Mouse (Mus musculus) embryonic fibroblast, embryonic 13.5 days (primary cell): ENCODE measurements at regions not wholly inside any gene's neighbourhood (a gene's known extent, or its start where the extent isn't known, plus 50 kb on each side); places are given as distances from the start of the nearest gene placed in this dataset.

Experiments used
- H3K27ac ChIP-seq: 2 replicates; pipeline ENCODE4 v1.5.1; 2012; ENCODE audit warnings: low read length, control low read depth, inconsistent platforms; ENCODE audit not compliant: insufficient read depth
- H3K4me1 ChIP-seq: 2 replicates; pipeline ENCODE4 v1.6.1; 2011; ENCODE audit warnings: low read length; ENCODE audit not compliant: control insufficient read depth, insufficient read depth
- H3K4me3 ChIP-seq: 2 replicates; pipeline ENCODE4 v1.5.1; 2011; ENCODE audit warnings: mild to moderate bottlenecking, control low read depth, low read length; ENCODE audit not compliant: insufficient read depth
- CTCF ChIP-seq: IDR thresholded peaks from 2 replicates; pipeline ENCODE4 v1.5.1; 2011; ENCODE audit warnings: mild to moderate bottlenecking, control low read depth, low read length, moderate library complexity, borderline replicate concordance; ENCODE audit not compliant: insufficient read depth
- POLR2A ChIP-seq: IDR thresholded peaks from 2 replicates; pipeline ENCODE4 v1.6.1; 2011; ENCODE audit warnings: low read depth, mild to moderate bottlenecking, control low read depth, low read length, moderate library complexity

DNA sequence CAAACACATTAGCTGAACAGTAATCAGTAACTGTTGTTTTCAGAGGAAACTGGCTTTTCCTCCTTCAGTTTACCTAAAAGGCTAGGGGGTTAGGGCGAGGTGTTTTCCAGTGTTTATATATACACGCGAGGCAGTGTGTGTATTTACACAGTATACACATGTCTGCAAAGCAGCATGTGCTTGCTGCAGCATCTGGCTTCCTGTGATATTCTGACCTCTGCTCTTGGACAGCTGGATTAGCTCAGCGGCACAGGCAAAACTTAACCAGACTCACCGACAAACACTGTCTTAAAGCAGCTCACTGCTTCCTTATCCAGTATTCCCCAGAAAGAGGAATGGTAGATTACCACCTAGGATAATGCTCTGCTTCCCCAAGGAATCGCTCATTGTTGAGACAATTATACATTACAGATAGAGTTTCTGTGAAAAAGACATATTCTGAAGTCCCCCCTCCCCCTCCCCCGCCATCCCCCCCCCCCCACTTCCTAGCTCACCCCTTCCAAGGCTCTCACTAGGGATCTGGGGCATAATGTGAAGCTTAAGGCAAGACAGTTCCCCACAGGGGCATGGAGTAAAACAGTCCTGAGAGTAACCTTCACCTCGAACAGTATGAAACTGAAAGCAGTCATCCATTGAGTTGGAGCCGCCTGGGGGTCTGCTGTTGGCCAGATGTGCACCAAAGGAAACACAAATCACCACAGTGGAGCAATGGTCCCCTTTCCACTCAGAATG lies 1233.3 kb downstream of the Slc22a22 start:
- Histone ChIP-seq H3K4me1 (no peaks in the 10 kb centered on the region), H3K4me3 (no peak overlapping the region), H3K27ac (no peak overlapping the region)
- TF ChIP-seq CTCF, result no peak
- TF ChIP-seq POLR2A, result no peak

DNA sequence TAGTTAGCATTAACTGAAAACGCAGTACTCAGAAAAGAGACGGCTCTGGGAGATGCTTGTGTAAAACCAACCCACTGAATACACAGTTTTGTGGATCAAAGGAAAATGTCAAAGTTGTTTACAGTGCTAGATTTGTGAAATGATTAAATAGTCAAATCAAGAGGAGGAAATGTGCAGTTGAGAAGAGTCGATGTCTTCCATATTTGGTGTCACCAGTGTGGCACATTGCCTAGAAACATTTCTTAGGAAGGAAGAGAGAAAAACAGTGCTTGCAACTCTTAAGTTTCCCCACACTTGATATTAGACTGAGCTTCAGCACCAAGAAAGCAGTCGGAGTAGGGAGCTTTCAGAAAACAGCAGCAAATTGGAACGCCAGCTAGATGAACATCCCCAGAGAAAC lies 1274.9 kb downstream of the Slc22a22 start:
- no peaks in the 10 kb centered on the region for H3K4me1 ChIP-seq
- TF ChIP-seq POLR2A, result no peak
- no peak for TF ChIP-seq CTCF
- H3K27ac ChIP-seq, result no peak overlapping the region
- no peak overlapping the region for H3K4me3 ChIP-seq

DNA sequence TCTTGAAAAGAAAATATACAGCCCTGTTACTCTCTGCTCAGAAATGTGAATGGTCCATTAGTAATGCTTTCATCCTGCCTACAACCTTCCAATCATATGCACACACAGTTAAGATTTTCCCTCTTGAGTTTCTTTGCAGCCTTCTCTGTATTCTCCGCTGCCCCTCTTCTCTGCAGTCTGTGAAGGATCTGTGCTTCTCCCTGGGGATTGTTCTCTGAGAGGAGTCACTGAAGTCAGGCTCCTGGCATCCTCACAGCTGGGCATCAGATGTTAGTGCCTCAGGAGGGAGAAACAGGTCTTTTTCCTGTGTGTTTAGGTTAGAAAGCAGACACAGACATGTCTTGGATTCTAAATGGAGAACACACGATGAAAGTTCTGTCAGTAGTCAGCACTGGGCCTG lies 1278.1 kb downstream of the Slc22a22 start:
- Histone ChIP-seq H3K27ac (no peak overlapping the region), H3K4me1 (no peaks in the 10 kb centered on the region), H3K4me3 (no peak overlapping the region)
- no peak for TF ChIP-seq POLR2A
- no peak for TF ChIP-seq CTCF

DNA sequence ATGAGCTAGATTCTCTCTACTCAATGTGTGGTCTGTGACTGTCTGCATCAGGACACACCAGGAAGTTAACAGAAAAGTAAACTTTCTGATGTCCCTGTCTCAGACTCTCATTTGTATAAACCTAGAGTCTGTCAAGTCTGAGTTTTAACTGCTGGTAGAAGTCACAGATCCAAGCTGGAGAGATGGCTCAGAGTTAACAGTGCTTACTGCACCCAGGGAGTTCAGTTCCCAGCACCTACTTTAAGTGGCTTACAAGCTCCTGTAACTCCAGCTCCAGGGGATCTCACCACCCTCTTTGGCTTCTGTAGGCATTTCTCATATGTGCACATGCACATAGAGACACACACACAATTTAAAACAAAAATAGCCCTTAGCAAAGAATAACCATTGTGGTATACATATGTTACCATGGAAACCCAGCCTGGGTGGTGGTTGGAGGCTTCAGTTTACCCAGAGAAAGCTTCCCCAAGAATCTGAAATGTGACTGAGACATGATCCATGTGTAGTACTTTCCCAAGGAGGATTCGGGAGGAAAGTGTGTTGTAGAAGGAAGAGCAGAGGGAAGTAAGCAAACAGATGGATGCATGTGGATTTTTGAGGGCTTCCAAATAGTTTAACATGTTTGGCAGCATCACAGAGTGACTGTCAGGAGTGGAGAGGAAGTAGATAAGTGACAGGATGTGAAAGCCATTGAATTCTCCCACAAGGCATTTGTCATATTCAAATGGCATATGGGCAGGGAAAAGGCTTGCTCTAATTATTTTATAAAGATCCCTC lies 1279.8 kb downstream of the Slc22a22 start:
- Histone ChIP-seq H3K4me3 (no peak overlapping the region), H3K27ac (no peak overlapping the region), H3K4me1 (no peaks in the 10 kb centered on the region)
- TF ChIP-seq POLR2A (no peak), CTCF (no peak)

DNA sequence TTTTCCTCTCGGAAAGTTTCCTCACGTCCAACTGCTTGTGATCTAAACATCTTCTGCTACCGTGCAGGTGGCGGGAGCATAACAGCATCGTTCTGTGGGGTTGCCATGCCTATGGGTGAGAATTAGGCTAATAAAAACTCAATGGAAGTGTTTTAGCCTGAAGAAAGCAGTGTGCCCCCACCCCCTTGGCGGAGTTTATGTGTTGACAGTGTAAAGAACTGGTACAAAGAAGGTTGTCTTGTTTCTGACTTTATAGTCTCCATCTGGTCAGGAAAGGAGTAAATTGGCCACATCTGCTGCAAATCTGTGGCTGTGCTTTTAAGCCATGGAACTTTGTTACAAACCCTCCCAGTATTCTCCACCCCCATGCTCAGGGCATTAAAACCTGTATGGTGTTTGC lies 1311.2 kb downstream of the Slc22a22 start:
- Histone ChIP-seq H3K4me3 (no peak overlapping the region), H3K27ac (no peak overlapping the region), H3K4me1 (no peaks in the 10 kb centered on the region)
- TF ChIP-seq CTCF (no peak), POLR2A (no peak)

DNA sequence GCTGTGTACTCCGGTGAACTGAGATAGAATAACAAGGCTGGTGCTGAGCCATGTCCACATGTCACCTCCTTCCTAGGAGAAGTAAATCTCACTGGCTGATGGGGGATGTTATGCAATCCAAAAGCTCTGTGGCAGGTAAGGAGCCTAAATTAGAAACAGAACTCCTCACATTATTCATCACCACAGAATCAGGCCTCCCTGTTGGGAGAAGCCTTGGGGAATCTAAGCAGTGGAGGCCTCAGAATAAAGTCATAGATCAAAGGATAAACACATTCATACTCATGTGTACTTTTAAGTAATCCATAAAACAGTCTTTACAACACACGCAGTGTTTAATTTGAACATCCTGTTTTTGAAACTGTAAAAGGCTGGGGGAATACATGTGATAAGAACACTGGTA lies 1318.7 kb downstream of the Slc22a22 start:
- H3K27ac ChIP-seq, result no peak overlapping the region
- no peak for TF ChIP-seq POLR2A
- TF ChIP-seq CTCF, result no peak

DNA sequence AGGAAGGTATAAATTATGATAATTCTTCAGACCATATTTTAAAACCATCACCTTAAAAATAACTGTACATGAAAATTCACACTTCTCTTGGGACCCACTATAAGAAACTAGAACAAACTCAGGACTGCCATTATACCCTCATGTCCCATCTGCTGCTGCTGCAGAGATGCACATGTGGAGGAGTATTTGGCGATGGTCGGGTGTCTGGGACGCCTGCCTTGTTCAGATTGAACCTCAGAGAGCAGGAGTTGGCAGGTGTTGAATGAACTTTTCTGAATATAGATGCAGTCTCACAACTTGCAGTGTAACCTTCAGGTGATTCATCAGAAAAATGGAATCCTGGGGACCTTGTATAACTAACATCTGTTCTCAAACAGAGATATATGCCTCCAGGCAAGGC lies 1338.0 kb downstream of the Slc22a22 start:
- TF ChIP-seq CTCF, result no peak
- TF ChIP-seq POLR2A, result no peak
- no peaks in the 10 kb centered on the region for H3K4me1 ChIP-seq
- no peak overlapping the region for H3K27ac ChIP-seq
- no peak overlapping the region for H3K4me3 ChIP-seq

More for the DNA sequence above, 1318.7 kb downstream of the Slc22a22 start:
- H3K4me3 ChIP-seq, result no peak overlapping the region
- H3K4me1 ChIP-seq, result no peaks in the 10 kb centered on the region

DNA sequence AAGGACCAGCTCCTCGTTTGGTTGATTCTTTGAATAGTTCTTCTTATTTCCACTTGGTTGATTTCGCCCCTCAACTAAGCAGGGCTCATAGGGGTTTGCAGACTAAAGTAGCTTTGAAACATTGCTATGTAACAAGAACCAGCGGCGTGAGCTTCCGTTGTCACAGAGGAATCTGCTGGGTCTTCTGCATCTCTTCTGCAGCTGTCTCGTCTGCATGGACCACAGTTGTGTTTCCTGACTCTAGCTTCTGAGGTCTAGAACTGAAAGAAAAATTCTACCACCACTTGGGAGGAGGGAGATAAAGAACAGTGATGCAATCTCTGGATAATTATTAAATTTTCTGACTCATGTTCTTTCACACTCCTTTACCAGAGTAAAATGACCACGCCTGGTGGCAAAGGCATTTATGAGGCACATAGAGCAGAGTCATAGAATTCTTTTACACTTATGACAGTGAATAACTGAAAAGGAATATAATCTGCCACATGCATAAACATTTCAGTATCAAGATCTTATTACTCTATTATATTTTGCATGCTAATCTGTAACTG lies 1340.9 kb downstream of the Slc22a22 start:
- TF ChIP-seq CTCF, result no peak
- no peak for TF ChIP-seq POLR2A
- no peak overlapping the region for H3K27ac ChIP-seq
- H3K4me3 ChIP-seq, result no peak overlapping the region
- H3K4me1 ChIP-seq, result no peaks in the 10 kb centered on the region

DNA sequence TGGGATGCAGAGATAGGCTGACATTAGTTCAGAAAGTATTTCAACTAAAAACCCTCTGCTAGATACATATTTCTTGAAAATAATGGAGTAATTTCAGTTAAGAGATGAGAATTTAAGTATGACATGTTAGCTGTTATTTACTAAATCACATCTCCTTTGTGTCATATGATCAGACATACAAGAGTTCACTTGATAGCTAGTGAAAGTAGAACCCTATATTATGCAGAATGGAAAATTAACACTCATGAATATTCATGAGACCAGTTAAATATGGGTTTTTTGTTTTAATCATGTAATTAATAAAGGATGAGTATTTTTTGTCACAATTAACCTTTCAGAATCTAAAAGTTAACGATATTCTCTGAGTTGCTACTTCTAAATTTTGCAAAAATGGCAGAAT lies 1349.4 kb downstream of the Slc22a22 start:
- H3K4me1 ChIP-seq, result no peaks in the 10 kb centered on the region
- H3K4me3 ChIP-seq, result no peak overlapping the region
- H3K27ac ChIP-seq, result no peak overlapping the region
- TF ChIP-seq POLR2A (no peak), CTCF (no peak)

DNA sequence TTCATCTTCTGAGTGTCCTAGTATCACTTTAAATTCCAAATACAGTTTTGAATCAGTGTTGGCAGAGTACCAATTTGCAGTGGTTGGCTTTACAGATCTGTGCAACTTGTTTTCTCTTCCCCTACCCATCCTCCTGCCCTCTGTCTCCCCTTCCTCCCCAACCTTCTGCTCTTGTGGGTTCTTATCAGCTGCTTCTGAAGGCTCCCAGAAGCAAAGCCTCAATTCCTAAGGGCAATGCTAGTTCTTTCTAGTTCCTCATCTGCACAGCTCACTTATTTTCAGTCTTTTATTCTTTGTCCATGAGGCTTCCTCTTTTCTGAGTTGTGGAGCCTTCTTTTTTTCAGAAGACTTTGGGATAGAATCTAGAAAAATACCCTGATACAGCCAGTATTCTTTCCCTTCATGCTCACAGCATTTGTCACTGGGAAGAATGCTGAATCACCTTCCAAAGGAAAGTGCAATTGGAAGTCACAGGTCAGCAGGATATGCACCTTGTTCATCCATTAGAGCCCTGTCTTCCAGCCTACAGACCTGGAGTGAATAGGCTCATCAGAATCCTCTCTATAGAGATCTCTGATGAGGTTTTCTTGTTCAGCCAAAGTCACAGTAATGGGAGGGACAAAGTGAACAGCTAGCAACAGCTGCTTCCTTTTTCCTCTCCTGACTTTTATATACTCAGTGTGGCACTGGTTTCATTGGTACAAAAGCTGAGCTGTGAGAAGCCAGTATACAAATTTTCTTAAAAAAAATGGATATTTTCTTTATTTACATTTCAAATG lies 1357.9 kb downstream of the Slc22a22 start:
- no peak overlapping the region for H3K27ac ChIP-seq
- no peaks in the 10 kb centered on the region for H3K4me1 ChIP-seq
- no peak for TF ChIP-seq CTCF
- no peak for TF ChIP-seq POLR2A
- H3K4me3 ChIP-seq, result no peak overlapping the region
